Mouse (Mus musculus): ENCODE results near the gene Vmn2r104.

Gene Vmn2r104

DNA sequence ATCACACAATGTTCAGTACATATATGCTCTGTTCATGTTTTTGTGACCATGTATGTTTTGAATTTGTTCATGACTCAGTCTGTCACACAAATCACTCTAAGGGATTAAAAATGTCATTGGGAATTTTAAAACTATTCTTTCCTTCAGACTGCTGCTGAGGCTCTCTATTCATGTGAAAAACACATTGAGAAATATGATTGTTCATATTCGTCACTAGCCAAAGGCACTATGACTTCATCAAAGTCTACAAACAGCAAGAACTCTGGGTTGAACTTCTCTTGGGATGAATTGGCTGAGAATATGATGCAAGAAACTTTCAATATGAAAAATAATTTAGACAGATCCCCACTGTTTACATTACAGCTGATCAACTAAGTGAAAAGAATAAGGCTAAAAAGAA is at the start of gene Vmn2r104:
Gene Vmn2r104, minus strand, starts transcription at position 101 of the 400 bp plus-strand sequence.
- DNase-seq, result no peak

DNA sequence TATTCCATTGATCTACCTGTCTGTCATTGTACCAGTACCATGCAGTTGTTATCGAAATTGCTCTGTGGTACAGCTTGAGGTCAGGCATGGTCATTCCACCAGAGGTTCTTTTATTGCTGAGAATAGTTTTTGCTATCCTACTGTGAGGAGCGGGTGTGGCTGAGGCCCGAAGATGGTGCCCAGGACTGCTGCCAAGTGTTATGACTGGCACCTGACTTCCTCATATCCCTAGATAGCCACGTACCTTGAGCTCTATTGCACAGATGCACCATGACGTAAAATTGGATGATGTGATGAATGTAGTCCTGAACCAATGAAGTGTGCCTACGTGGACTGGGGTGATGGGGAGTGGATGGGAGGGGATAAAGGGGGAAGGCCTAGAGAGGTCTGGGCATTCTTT is 26.0 kb upstream of the Vmn2r104 start:
- peak; percentile 73 for DNase-seq

- no peak for DNase-seq
These were observed 23.7 kb upstream of the Vmn2r104 start for GRCm38 (mm10) chr17:20071656-20072396.

All from heart, adult 11 months (tissue).